Mouse (Mus musculus) heart, embryonic 15.5 days (tissue): ENCODE results near the gene Fank1. TPM values are rescaled to one million over a fixed set of nuclear protein-coding genes. Genes with fewer than 3 reads are reported as not detected.
A peak's percentile ranks its signal among the peaks of the same experiment; 100 is the strongest.

Experiments
- ATAC-seq: fragments of 200-750 bp; cut with Nextera tagmentation; replicated peaks from 2 replicates; pipeline ENCODE4 v1.8.0; 2017; ENCODE audit warnings: low read depth, moderate TSS enrichment; ENCODE audit not compliant: insufficient number of reproducible peaks, insufficient read depth, low FRiP score
- H3K27ac ChIP-seq: fragments of 300-500 bp; sonication (generic); 2 replicates; pipeline ENCODE4 v1.5.1; 2015; ENCODE audit warnings: mild to moderate bottlenecking, inconsistent platforms
- H3K27me3 ChIP-seq: fragments of 300-500 bp; sonication (generic); 2 replicates; pipeline ENCODE4 v1.6.1; 2015; ENCODE audit warnings: inconsistent platforms
- H3K36me3 ChIP-seq: fragments of 300-500 bp; sonication (generic); 2 replicates; pipeline ENCODE4 v1.6.1; 2015; ENCODE audit warnings: mild to moderate bottlenecking, inconsistent platforms
- H3K4me1 ChIP-seq: fragments of 300-500 bp; sonication (generic); replicated peaks from 2 replicates; pipeline ENCODE4 v1.6.1; 2015; ENCODE audit warnings: inconsistent platforms
- H3K4me2 ChIP-seq: fragments of 300-500 bp; sonication (generic); 2 replicates; pipeline ENCODE4 v1.6.1; 2015; ENCODE audit warnings: inconsistent platforms, mild to moderate bottlenecking, moderate library complexity
- H3K4me3 ChIP-seq: fragments of 300-500 bp; sonication (generic); 2 replicates; pipeline ENCODE4 v1.5.1; 2015; ENCODE audit warnings: mild to moderate bottlenecking, inconsistent platforms
- H3K9ac ChIP-seq: fragments of 300-500 bp; sonication (generic); 2 replicates; pipeline ENCODE4 v1.6.1; 2015; ENCODE audit warnings: mild to moderate bottlenecking, inconsistent platforms
- H3K9me3 ChIP-seq: fragments of 300-500 bp; sonication (generic); replicated peaks from 2 replicates; pipeline ENCODE4 v1.6.1; 2016; ENCODE audit warnings: inconsistent platforms
- WGBS: fragments of 180-500 bp; shearing (Covaris S2); methylation state at CpG from one replicate; pipeline ENCODE4 v1.1.7; 2015; ENCODE audit warnings: mixed read lengths; 5-methylcytosine and 5-hydroxymethylcytosine counted together
- polyA plus RNA-seq: library from polyadenylated mRNA; unstranded; fragments of >200 nt; fragmentation: Nextera tagmentation; extraction: Ambion mirVana; gene quantifications from 2 replicates; pipeline ENCODE4 v1.2.1, GENCODE M21; 2015

The Fank1 gene
- 0.18 and 0.19 TPM in 2 replicates for polyA plus RNA-seq

- Histone ChIP-seq H3K9ac (peak within 1 kb of the TSS; percentile 87), H3K4me3 (peak within 1 kb of the TSS; percentile 90), H3K27me3 (no peaks in the 10 kb centered on the region), H3K27ac (peak within 1 kb of the TSS; percentile 41; the same call in 1 of the 2 replicates), H3K4me2 (peak within 1 kb of the TSS; percentile 83), H3K4me1 (peaks cover 19% of the 10 kb centered on the region), H3K9me3 (no peaks in the 10 kb centered on the region), H3K36me3 (no peaks in the 10 kb centered on the region)
- ATAC-seq = peak; percentile 91
- WGBS = under 1% methylated on average over 45 of the region's 45 CpGs
Measured at GRCm38 (mm10) chr7:133776626-133776996, at the start of gene Fank1. Gene Fank1, plus strand, starts transcription at chr7:133776861.

DNA sequence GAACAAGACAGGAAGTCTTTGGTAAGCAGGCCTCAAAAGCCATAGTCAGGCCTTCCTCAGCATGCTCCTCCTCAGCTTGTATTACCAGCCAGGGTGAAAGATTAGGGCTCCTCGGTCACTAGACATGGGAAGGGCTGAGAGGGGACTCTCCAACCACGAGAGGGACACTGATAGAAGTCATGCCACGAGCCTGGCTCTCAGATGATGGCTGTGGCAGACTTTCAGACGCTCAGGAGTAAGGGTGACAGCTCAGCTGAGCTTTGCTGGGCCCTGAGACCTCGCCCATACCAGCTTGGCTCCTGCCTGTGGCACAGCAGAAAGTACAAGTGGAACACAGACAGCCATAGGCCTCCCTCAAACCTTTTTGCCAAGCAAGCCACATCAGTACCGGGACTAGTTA, 49.6 kb upstream of the Fank1 start:
- 54% methylated on average over 6 of the region's 6 CpGs for WGBS
- H3K36me3 ChIP-seq = peaks cover 28% of the 10 kb centered on the region; the same call in 1 of the 2 replicates
- H3K4me3 ChIP-seq = no peak overlapping the region
- H3K9ac ChIP-seq = no peak overlapping the region
- no peaks in the 10 kb centered on the region for H3K9me3 ChIP-seq
- no peak for ATAC-seq
- H3K4me2 ChIP-seq = no peak overlapping the region
- H3K27ac ChIP-seq = 0 out of 2 replicates have a peak overlapping the region, but pooled peaks have one; percentile 15
- no peaks in the 10 kb centered on the region for H3K27me3 ChIP-seq
- peaks cover 29% of the 10 kb centered on the region for H3K4me1 ChIP-seq

- H3K4me1 ChIP-seq = peaks cover 37% of the 10 kb centered on the region
- H3K9me3 ChIP-seq = no peaks in the 10 kb centered on the region
- 75% methylated on average over 5 of the region's 5 CpGs for WGBS
- H3K27ac ChIP-seq = peak overlapping the region; percentile 89; the same call in 1 of the 2 replicates
- no peak overlapping the region for H3K4me2 ChIP-seq
- no peak overlapping the region for H3K4me3 ChIP-seq
- peaks cover 9% of the 10 kb centered on the region for H3K36me3 ChIP-seq
- no peaks in the 10 kb centered on the region for H3K27me3 ChIP-seq
- H3K9ac ChIP-seq = no peak overlapping the region
- no peak for ATAC-seq
Measured at GRCm38 (mm10) chr7:133729351-133729750, 47.3 kb upstream of the Fank1 start.

DNA sequence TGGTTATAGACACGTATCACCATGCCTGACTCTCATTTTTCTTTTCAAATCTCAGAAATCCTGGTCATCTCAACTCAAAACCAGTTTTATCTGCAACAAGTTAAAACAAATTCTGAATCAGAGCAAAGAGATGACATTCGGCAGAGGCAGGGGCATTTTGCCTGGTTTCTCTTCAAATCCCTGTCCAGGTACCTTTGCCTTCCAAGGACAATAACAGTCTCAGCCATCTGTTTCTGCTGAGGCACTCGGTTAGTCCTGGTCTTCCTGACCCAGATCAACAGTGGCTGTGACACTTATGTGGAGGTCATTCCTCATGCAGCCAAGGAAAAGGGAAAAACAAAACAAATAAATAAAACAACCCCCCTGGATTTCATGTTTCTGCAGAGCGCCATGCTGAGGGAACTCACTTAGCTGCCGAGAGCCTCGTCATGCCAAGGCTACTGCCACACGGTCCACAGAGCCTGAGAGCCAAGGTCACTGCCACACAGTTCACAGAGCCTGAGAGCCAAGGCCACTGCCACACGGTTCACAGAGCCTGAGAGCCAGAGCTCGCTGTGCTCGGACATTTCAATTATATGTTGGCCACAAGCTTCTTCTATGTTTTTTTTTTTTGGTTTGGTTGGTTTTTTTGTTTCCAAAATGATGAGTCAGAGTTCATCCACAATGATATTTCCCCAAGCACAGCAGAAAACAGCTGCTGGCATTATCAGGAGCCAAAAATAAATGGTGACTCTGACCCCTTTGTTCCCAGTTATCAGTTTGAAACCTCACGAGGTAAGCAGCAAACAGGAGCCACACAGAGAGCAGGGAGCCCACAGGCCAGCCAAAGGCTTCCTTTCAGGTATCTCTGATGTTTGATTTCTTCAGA, 46.1 kb upstream of the Fank1 start:
- H3K36me3 ChIP-seq = peaks cover 4% of the 10 kb centered on the region
- no peak overlapping the region for H3K4me2 ChIP-seq
- WGBS = 48% methylated on average over 11 of the region's 11 CpGs
- no peak; the same call in 1 of the 2 replicates for ATAC-seq
- 0 out of 2 replicates have a peak overlapping the region, but pooled peaks have one; percentile 8 for H3K9ac ChIP-seq
- no peaks in the 10 kb centered on the region for H3K9me3 ChIP-seq
- peaks cover 37% of the 10 kb centered on the region for H3K4me1 ChIP-seq
- no peak overlapping the region for H3K4me3 ChIP-seq
- H3K27me3 ChIP-seq = no peaks in the 10 kb centered on the region
- peak overlapping the region; percentile 89 for H3K27ac ChIP-seq

- H3K4me1 ChIP-seq = peaks cover 33% of the 10 kb centered on the region
- peak overlapping the region; percentile 89 for H3K27ac ChIP-seq
- no peak overlapping the region for H3K9ac ChIP-seq
- peaks cover 6% of the 10 kb centered on the region for H3K36me3 ChIP-seq
- WGBS = 47% methylated on average over 4 of the region's 4 CpGs
- no peak overlapping the region for H3K4me2 ChIP-seq
- no peaks in the 10 kb centered on the region for H3K9me3 ChIP-seq
- H3K4me3 ChIP-seq = no peak overlapping the region
- no peak for ATAC-seq
- H3K27me3 ChIP-seq = no peaks in the 10 kb centered on the region
Measured at GRCm38 (mm10) chr7:133731971-133732645, 44.6 kb upstream of the Fank1 start.

DNA sequence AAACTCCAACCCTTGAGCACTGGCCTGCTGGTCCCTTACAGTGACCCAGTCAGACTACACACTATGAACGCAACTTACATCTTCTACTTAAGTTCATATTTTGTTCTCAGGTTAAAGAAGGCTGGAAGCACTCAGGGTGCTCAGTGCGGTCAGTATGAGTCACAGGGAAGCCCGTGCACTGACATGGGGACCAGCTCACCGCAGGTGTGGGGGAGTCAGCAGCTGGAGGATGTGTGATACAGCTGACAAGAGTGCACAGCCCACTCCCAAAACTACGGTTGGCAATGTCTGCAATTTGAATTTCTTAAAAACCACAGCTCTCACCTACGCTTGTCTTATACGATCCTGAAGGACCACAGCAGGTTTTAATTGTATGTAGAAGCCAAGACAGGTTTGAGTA, 36.1 kb upstream of the Fank1 start:
- no peak overlapping the region for H3K9ac ChIP-seq
- no peak overlapping the region for H3K4me2 ChIP-seq
- H3K4me3 ChIP-seq = no peak overlapping the region
- no peaks in the 10 kb centered on the region for H3K27me3 ChIP-seq
- H3K36me3 ChIP-seq = peaks cover 13% of the 10 kb centered on the region; the same call in 1 of the 2 replicates
- no peak for ATAC-seq
- WGBS = 73% methylated on average over 7 of the region's 7 CpGs
- H3K27ac ChIP-seq = no peak overlapping the region
- H3K4me1 ChIP-seq = peaks cover 26% of the 10 kb centered on the region
- H3K9me3 ChIP-seq = no peaks in the 10 kb centered on the region

GRCm38 (mm10) chr7:133742530-133743325, 33.9 kb upstream of the Fank1 start:
- H3K4me2 ChIP-seq = no peak overlapping the region
- ATAC-seq = no peak
- peak overlapping the region; percentile 85; the same call in 1 of the 2 replicates for H3K27ac ChIP-seq
- H3K9ac ChIP-seq = no peak overlapping the region
- H3K27me3 ChIP-seq = no peaks in the 10 kb centered on the region
- H3K4me1 ChIP-seq = peaks cover 37% of the 10 kb centered on the region
- H3K36me3 ChIP-seq = peaks cover 8% of the 10 kb centered on the region; the same call in 1 of the 2 replicates
- H3K4me3 ChIP-seq = no peak overlapping the region
- 78% methylated on average over 12 of the region's 12 CpGs for WGBS
- H3K9me3 ChIP-seq = no peaks in the 10 kb centered on the region

DNA sequence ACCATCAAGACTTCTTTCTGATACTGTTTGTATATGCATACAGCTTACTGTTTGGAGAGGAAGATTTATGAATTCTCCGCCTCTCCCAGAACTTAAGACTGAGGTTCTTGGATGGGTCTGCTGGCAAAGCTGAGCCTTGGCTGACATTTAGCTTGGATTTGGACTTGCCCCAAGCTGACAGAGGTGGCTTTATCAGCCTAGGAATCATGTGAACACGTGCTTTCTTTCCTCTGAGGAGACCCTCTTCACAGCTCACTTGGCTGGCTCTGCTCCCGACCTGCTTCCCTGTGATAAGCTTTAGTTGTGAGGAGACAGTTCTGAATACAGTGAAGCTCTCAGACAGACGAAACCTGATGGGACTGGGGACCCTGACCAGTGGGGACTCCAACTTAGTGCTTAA, 33.0 kb upstream of the Fank1 start:
- Histone ChIP-seq H3K36me3 (peaks cover 8% of the 10 kb centered on the region; the same call in 1 of the 2 replicates), H3K4me3 (no peak overlapping the region), H3K27me3 (no peaks in the 10 kb centered on the region), H3K9me3 (no peaks in the 10 kb centered on the region), H3K4me2 (no peak overlapping the region), H3K9ac (peak overlapping the region; percentile 24; the same call in 1 of the 2 replicates), H3K27ac (peak overlapping the region; percentile 85), H3K4me1 (peaks cover 46% of the 10 kb centered on the region)
- 28% methylated on average over 4 of the region's 4 CpGs for WGBS
- ATAC-seq = no peak

DNA sequence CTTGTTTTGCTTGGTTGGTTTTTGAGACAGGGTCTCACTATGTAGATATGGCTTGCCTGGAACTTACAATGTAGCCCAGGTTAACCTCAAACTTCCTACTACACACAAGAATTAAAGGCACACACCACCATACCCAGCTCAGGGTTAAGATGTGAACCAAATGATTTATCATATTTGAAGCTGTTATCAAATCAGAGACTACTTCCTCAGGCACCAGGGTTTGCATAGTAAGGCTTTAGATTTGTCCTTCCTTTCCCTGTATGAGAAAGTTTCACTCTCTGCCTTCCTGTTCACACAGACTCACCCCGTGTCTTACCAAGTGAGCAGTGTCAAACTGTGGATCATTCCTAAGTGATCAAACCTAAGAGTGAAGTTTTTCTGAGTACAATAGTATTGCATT, 32.5 kb upstream of the Fank1 start:
- peaks cover 52% of the 10 kb centered on the region for H3K4me1 ChIP-seq
- H3K4me3 ChIP-seq = no peak overlapping the region
- H3K27ac ChIP-seq = peak overlapping the region; percentile 85
- H3K9ac ChIP-seq = no peak overlapping the region
- peaks cover 8% of the 10 kb centered on the region; the same call in 1 of the 2 replicates for H3K36me3 ChIP-seq
- 44% methylated on average over 1 of the region's 1 CpGs for WGBS
- no peak for ATAC-seq
- H3K4me2 ChIP-seq = peak overlapping the region; percentile 5; the same call in 1 of the 2 replicates
- no peaks in the 10 kb centered on the region for H3K27me3 ChIP-seq
- no peaks in the 10 kb centered on the region for H3K9me3 ChIP-seq

DNA sequence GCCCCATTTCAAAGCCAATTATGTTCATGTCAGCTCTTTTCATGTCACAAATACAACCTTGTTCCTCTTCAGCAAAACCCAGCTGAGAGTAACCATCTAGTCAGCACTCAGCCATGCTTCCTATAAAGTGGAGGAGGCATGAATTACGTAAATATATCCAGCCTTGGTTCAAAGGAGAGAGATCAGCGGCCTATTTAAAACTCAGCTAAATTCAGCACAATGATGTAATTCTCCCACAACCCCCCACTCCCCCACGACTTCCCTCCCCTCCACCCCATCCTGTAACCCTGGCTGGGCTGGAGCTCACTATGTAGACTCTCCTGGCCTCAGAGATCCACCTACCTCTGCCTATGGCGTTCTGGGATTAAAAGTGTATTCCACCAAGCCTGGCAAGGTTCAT, 32.0 kb upstream of the Fank1 start:
- no peak overlapping the region for H3K9ac ChIP-seq
- H3K27me3 ChIP-seq = no peaks in the 10 kb centered on the region
- no peak overlapping the region for H3K4me3 ChIP-seq
- H3K27ac ChIP-seq = peak overlapping the region; percentile 85
- peak; percentile 86 for ATAC-seq
- H3K4me1 ChIP-seq = peaks cover 53% of the 10 kb centered on the region
- WGBS = 16% methylated on average over 4 of the region's 4 CpGs
- H3K9me3 ChIP-seq = no peaks in the 10 kb centered on the region
- H3K36me3 ChIP-seq = peaks cover 8% of the 10 kb centered on the region; the same call in 1 of the 2 replicates
- H3K4me2 ChIP-seq = peak overlapping the region; percentile 5
